Mouse (Mus musculus): ENCODE results near the gene Shbg. TPM values are rescaled to one million over a fixed set of nuclear protein-coding genes. Genes with fewer than 3 reads are reported as not detected.
"Not testable (repeated sequence)": the region's sequence is repeated elsewhere in the genome, so short reads cannot be mapped to it uniquely, and the experiment has no call there.

Gene Shbg
- polyA plus RNA-seq, 1 experiment from 2014 or later = not detected

GRCm38 (mm10) chr11:69622406-69622805 is 4.7 kb upstream of the Shbg start:
- Histone ChIP-seq H3K9me3 (no peaks in the 10 kb centered on the region), H3K36me3 (replicated peaks) (no peaks in the 10 kb centered on the region), H3K27ac (replicated peaks) (peak overlapping the region; percentile 91), H3K4me3 (peak overlapping the region; percentile 67), H3K27me3 (replicated peaks; ENCODE audit: low read depth, poor library complexity, severe bottlenecking) (peaks cover 5% of the 10 kb centered on the region; the same call in 1 of the 2 replicates), H3K4me1 (peaks cover 18% of the 10 kb centered on the region)
- no peak for DNase-seq (ENCODE audit: low spot score)
- WGBS = 51% methylated on average over 6 of the region's 6 CpGs

- H3K9me3 ChIP-seq = no peaks in the 10 kb centered on the region
- DNase-seq (ENCODE audit: low spot score) = peak; percentile 90
- under 1% methylated on average over 20 of the region's 20 CpGs for WGBS
- peaks cover 18% of the 10 kb centered on the region for H3K4me1 ChIP-seq
- H3K4me3 ChIP-seq = peak within 1 kb of the TSS; percentile 67
- H3K27ac ChIP-seq (replicated peaks) = peak within 1 kb of the TSS; percentile 91
- H3K27me3 ChIP-seq (replicated peaks; ENCODE audit: low read depth, poor library complexity, severe bottlenecking) = peaks cover 9% of the 10 kb centered on the region
- H3K36me3 ChIP-seq (replicated peaks) = no peaks in the 10 kb centered on the region
Observed at GRCm38 (mm10) chr11:69621571-69622268, 4.0 kb upstream of the Shbg start, which contains the start of gene Sat2. TSS of gene Sat2 (plus strand) at chr11:69622024.

GRCm38 (mm10) chr11:69620394-69621081 is 2.8 kb upstream of the Shbg start:
- no peak for DNase-seq (ENCODE audit: low spot score)
- peaks cover 21% of the 10 kb centered on the region for H3K27me3 ChIP-seq (replicated peaks; ENCODE audit: low read depth, poor library complexity, severe bottlenecking)
- no peak overlapping the region for H3K4me3 ChIP-seq
- H3K9me3 ChIP-seq = no peaks in the 10 kb centered on the region
- no peaks in the 10 kb centered on the region for H3K36me3 ChIP-seq (replicated peaks)
- 82% methylated on average over 7 of the region's 7 CpGs for WGBS
- H3K4me1 ChIP-seq = peaks cover 21% of the 10 kb centered on the region
- no peak overlapping the region for H3K27ac ChIP-seq (replicated peaks)

- H3K27me3 ChIP-seq (replicated peaks; ENCODE audit: low read depth, poor library complexity, severe bottlenecking) = peaks cover 35% of the 10 kb centered on the region
- 0 out of 2 replicates have a peak overlapping the region, but pooled peaks have one; percentile 2 for H3K4me3 ChIP-seq
- no peak overlapping the region for H3K27ac ChIP-seq (replicated peaks)
- H3K36me3 ChIP-seq (replicated peaks) = no peaks in the 10 kb centered on the region
- peaks cover 17% of the 10 kb centered on the region for H3K4me1 ChIP-seq
- WGBS = 55% methylated on average over 10 of the region's 10 CpGs
- H3K9me3 ChIP-seq = no peaks in the 10 kb centered on the region
- no peak for DNase-seq (ENCODE audit: low spot score)
Observed at GRCm38 (mm10) chr11:69616781-69617180, 924 bp downstream of the Shbg start.

- H3K27ac ChIP-seq (replicated peaks); H3K9me3 ChIP-seq; H3K36me3 ChIP-seq (replicated peaks); DNase-seq (ENCODE audit: low spot score): not testable (repeated sequence)
- WGBS = 52% methylated on average over 11 of the region's 11 CpGs
- Histone ChIP-seq H3K4me1 (peaks cover 17% of the 10 kb centered on the region), H3K27me3 (replicated peaks; ENCODE audit: low read depth, poor library complexity, severe bottlenecking) (peaks cover 35% of the 10 kb centered on the region), H3K4me3 (peak overlapping the region; percentile 34; the same call in 1 of the 2 replicates)
Observed at GRCm38 (mm10) chr11:69614257-69614588, 3.5 kb downstream of the Shbg start.

GRCm38 (mm10) chr11:69613553-69614256 is 4.0 kb downstream of the Shbg start:
- Histone ChIP-seq H3K27me3 (replicated peaks; ENCODE audit: low read depth, poor library complexity, severe bottlenecking) (peaks cover 35% of the 10 kb centered on the region), H3K4me3 (peak overlapping the region; percentile 34), H3K9me3 (no peaks in the 10 kb centered on the region), H3K36me3 (replicated peaks) (no peaks in the 10 kb centered on the region), H3K27ac (replicated peaks) (peak overlapping the region; percentile 61), H3K4me1 (peaks cover 17% of the 10 kb centered on the region)
- peak; percentile 89 for DNase-seq (ENCODE audit: low spot score)
- 7% methylated on average over 19 of the region's 19 CpGs for WGBS

GRCm38 (mm10) chr11:69610899-69611298 is 6.8 kb downstream of the Shbg start:
- Histone ChIP-seq H3K9me3 (no peaks in the 10 kb centered on the region), H3K36me3 (replicated peaks) (no peaks in the 10 kb centered on the region), H3K27me3 (replicated peaks; ENCODE audit: low read depth, poor library complexity, severe bottlenecking) (peaks cover 25% of the 10 kb centered on the region), H3K4me1 (peaks cover 19% of the 10 kb centered on the region), H3K27ac (replicated peaks) (no peak overlapping the region), H3K4me3 (no peak overlapping the region)
- DNase-seq (ENCODE audit: low spot score) = no peak
- WGBS = 68% methylated on average over 4 of the region's 4 CpGs

GRCm38 (mm10) chr11:69609416-69609815 is 8.3 kb downstream of the Shbg start:
- H3K4me1 ChIP-seq = peaks cover 34% of the 10 kb centered on the region

GRCm38 (mm10) chr11:69608525-69608924 is 9.2 kb downstream of the Shbg start:
- Histone ChIP-seq H3K27ac (replicated peaks) (no peak overlapping the region), H3K36me3 (replicated peaks) (no peaks in the 10 kb centered on the region), H3K4me1 (peaks cover 38% of the 10 kb centered on the region), H3K27me3 (replicated peaks; ENCODE audit: low read depth, poor library complexity, severe bottlenecking) (peaks cover 35% of the 10 kb centered on the region), H3K4me3 (no peak overlapping the region), H3K9me3 (no peaks in the 10 kb centered on the region)
- WGBS = 85% methylated on average over 3 of the region's 3 CpGs
- DNase-seq (ENCODE audit: low spot score) = no peak

More at GRCm38 (mm10) chr11:69609416-69609815, 8.3 kb downstream of the Shbg start:
- H3K27ac ChIP-seq (replicated peaks) = no peak overlapping the region
- DNase-seq (ENCODE audit: low spot score) = no peak
- no peaks in the 10 kb centered on the region for H3K9me3 ChIP-seq
- peaks cover 26% of the 10 kb centered on the region for H3K27me3 ChIP-seq (replicated peaks; ENCODE audit: low read depth, poor library complexity, severe bottlenecking)
- WGBS = 63% methylated on average over 7 of the region's 7 CpGs
- no peaks in the 10 kb centered on the region for H3K36me3 ChIP-seq (replicated peaks)
- no peak overlapping the region for H3K4me3 ChIP-seq

- 90% methylated on average over 2 of the region's 2 CpGs for WGBS
- Histone ChIP-seq H3K27ac (replicated peaks) (no peak overlapping the region), H3K27me3 (replicated peaks; ENCODE audit: low read depth, poor library complexity, severe bottlenecking) (peaks cover 40% of the 10 kb centered on the region), H3K36me3 (replicated peaks) (no peaks in the 10 kb centered on the region), H3K4me3 (peak overlapping the region; percentile 74; the same call in 1 of the 2 replicates), H3K9me3 (no peaks in the 10 kb centered on the region), H3K4me1 (peaks cover 37% of the 10 kb centered on the region)
- no peak for DNase-seq (ENCODE audit: low spot score)
Observed at GRCm38 (mm10) chr11:69606832-69607231, 10.9 kb downstream of the Shbg start.

- H3K36me3 ChIP-seq (replicated peaks) = no peaks in the 10 kb centered on the region
- H3K4me3 ChIP-seq = peak overlapping the region; percentile 74
- no peak for DNase-seq (ENCODE audit: low spot score)
- H3K27ac ChIP-seq (replicated peaks) = peak overlapping the region; percentile 48; the same call in 1 of the 2 replicates
- peaks cover 37% of the 10 kb centered on the region for H3K4me1 ChIP-seq
- H3K9me3 ChIP-seq = no peaks in the 10 kb centered on the region
- 67% methylated on average over 2 of the region's 2 CpGs for WGBS
- H3K27me3 ChIP-seq (replicated peaks; ENCODE audit: low read depth, poor library complexity, severe bottlenecking) = peaks cover 40% of the 10 kb centered on the region
Observed at GRCm38 (mm10) chr11:69606491-69606795, 11.3 kb downstream of the Shbg start.

GRCm38 (mm10) chr11:69605726-69606490 is 11.8 kb downstream of the Shbg start, which contains the start of gene Atp1b2:
TSS of gene Atp1b2 (minus strand) at chr11:69605942.
- Histone ChIP-seq H3K36me3 (replicated peaks) (no peaks in the 10 kb centered on the region), H3K4me3 (peak within 1 kb of the TSS; percentile 74), H3K27ac (replicated peaks) (peak within 1 kb of the TSS; percentile 77), H3K4me1 (peaks cover 40% of the 10 kb centered on the region), H3K9me3 (no peaks in the 10 kb centered on the region), H3K27me3 (replicated peaks; ENCODE audit: low read depth, poor library complexity, severe bottlenecking) (peaks cover 40% of the 10 kb centered on the region)
- WGBS = 4% methylated on average over 32 of the region's 32 CpGs
- peak; percentile 82 for DNase-seq (ENCODE audit: low spot score)
